Mouse (Mus musculus) liver, embryonic 16.5 days (tissue): Measurements from ENCODE around the gene Hist1h2ag. TPM values are rescaled to one million over a fixed set of nuclear protein-coding genes. Genes with fewer than 3 reads are reported as not detected.

Experiments used
- ATAC-seq: fragments of 200-750 bp; cut with Nextera tagmentation; 2 replicates; pipeline ENCODE4 v1.8.0; 2017; ENCODE audit warnings: low read depth, mild to moderate bottlenecking, moderate number of reproducible peaks, moderate library complexity
- H3K27ac ChIP-seq: fragments of 300-500 bp; sonication (generic); 2 replicates; pipeline ENCODE4 v1.5.1; 2014; ENCODE audit warnings: mild to moderate bottlenecking, low read length
- H3K27me3 ChIP-seq: fragments of 300-500 bp; sonication (generic); 2 replicates; pipeline ENCODE4 v1.6.1; 2014; ENCODE audit warnings: low read depth, low read length, mixed read lengths; ENCODE audit not compliant: control insufficient read depth, insufficient read depth
- H3K36me3 ChIP-seq: fragments of 300-500 bp; sonication (generic); 2 replicates; pipeline ENCODE4 v1.6.1; 2014; ENCODE audit warnings: mild to moderate bottlenecking; ENCODE audit not compliant: control insufficient read depth, insufficient read depth
- H3K4me1 ChIP-seq: fragments of 300-500 bp; sonication (generic); 2 replicates; pipeline ENCODE4 v1.6.1; 2014; ENCODE audit warnings: low read depth, low read length, mixed read lengths; ENCODE audit not compliant: control insufficient read depth
- H3K4me2 ChIP-seq: fragments of 300-500 bp; sonication (generic); 2 replicates; pipeline ENCODE4 v1.6.1; 2014; ENCODE audit warnings: low read depth, low read length, mixed read lengths
- H3K4me3 ChIP-seq: fragments of 300-500 bp; sonication (generic); 2 replicates; pipeline ENCODE4 v1.5.1; 2014; ENCODE audit warnings: low read depth, mild to moderate bottlenecking, low read length
- H3K9ac ChIP-seq: fragments of 300-500 bp; sonication (generic); 2 replicates; pipeline ENCODE4 v1.6.1; 2014; ENCODE audit warnings: low read depth, low read length
- H3K9me3 ChIP-seq: fragments of 300-500 bp; sonication (generic); replicated peaks from 2 replicates; pipeline ENCODE4 v1.6.1; 2016; ENCODE audit warnings: low read length; ENCODE audit not compliant: control insufficient read depth
- WGBS: fragments of 180-500 bp; shearing (Covaris S2); extraction: QIAGEN DNeasy Blood & Tissue Kit; methylation state at CpG from one replicate; pipeline ENCODE4 v1.1.7; 2014; ENCODE audit not compliant: insufficient replicate concordance; 5-methylcytosine and 5-hydroxymethylcytosine counted together
- polyA plus RNA-seq: library from polyadenylated mRNA; unstranded; fragments of >200 nt; fragmentation: Nextera tagmentation; extraction: Ambion mirVana; gene quantifications from 2 replicates; pipeline ENCODE4 v1.2.1, GENCODE M21; 2015

The Hist1h2ag gene
- polyA plus RNA-seq, 1 experiment from 2014 or later: 13.1 TPM

DNA sequence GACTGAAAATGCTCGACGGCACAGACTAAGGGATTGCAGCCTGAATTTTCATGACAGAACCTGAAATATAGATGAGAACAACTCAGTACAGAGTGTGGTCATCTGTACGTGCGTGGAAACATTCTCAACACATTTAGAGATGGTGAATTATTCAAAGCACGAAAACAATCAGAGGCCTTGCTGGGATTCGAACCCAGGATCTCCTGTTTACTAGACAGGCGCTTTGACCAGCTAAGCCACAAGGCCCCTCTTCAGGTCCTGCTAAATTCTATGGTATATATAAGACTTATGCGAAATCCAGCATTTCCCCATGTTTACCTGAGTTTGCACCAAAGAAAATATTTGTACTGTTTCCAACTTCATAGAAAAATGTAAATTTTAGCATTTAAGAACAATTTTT is 12.8 kb downstream of the Hist1h2ag start:
- no peak for ATAC-seq
- Histone ChIP-seq H3K4me2 (no peak overlapping the region), H3K36me3 (no peaks in the 10 kb centered on the region), H3K4me1 (peaks cover 24% of the 10 kb centered on the region), H3K27ac (no peak overlapping the region), H3K9me3 (no peaks in the 10 kb centered on the region), H3K9ac (no peak overlapping the region), H3K27me3 (no peaks in the 10 kb centered on the region), H3K4me3 (no peak overlapping the region)
- 33% methylated on average over 8 of the region's 8 CpGs for WGBS

DNA sequence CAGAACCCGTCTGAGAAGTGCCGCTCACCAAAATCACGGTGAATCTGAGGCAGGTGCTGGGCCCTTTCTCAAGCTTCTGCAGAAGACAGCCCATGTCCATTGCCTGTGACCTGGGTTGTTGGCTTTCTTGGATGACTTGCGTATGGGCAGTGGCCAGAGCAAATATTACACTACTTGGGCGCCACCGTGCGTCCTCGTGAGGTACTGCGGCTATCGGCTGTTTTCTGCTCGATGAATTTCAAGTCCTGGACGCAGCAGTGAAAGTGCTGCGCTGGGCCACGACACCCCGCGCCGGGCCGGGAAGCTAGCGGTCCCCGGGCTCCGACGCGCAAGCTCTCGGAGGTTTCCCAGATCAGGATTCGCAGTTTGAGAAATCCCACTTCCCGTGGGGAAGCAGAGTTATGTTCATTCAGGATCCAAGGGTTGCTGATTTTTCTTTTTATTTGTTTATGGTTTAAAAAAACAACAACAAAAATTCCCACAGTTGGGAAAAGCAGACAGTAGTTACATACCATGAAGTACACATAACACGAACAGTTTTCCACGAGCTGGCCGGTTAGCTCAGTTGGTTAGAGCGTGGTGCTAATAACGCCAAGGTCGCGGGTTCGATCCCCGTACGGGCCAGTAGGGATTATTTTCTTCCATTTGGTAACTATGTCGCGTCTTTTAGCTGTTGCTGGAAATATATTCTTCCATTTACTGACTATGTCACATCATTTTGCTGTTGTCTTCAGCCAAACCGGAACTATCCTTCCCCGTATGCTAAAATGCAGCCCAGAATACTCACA is 13.9 kb downstream of the Hist1h2ag start:
- WGBS: under 1% methylated on average over 40 of the region's 40 CpGs
- Histone ChIP-seq H3K27ac (peak overlapping the region; percentile 89), H3K9me3 (no peaks in the 10 kb centered on the region), H3K4me2 (peak overlapping the region; percentile 70), H3K9ac (peak overlapping the region; percentile 81), H3K27me3 (no peaks in the 10 kb centered on the region), H3K4me1 (peaks cover 23% of the 10 kb centered on the region), H3K36me3 (no peaks in the 10 kb centered on the region), H3K4me3 (peak overlapping the region; percentile 68)
- peak; percentile 84 for ATAC-seq

- no peak overlapping the region for H3K27ac ChIP-seq
- WGBS: 1% methylated on average over 35 of the region's 35 CpGs
- H3K36me3 ChIP-seq: no peaks in the 10 kb centered on the region
Measured at GRCm38 (mm10) chr13:22026058-22027031, 16.4 kb downstream of the Hist1h2ag start.

GRCm38 (mm10) chr13:22022241-22022640 is 20.5 kb downstream of the Hist1h2ag start:
- Histone ChIP-seq H3K27ac (peak overlapping the region; percentile 70), H3K27me3 (no peaks in the 10 kb centered on the region), H3K9me3 (no peaks in the 10 kb centered on the region), H3K4me1 (peaks cover 11% of the 10 kb centered on the region), H3K36me3 (no peaks in the 10 kb centered on the region), H3K4me3 (peak overlapping the region; percentile 70), H3K4me2 (peak overlapping the region; percentile 92), H3K9ac (peak overlapping the region; percentile 71)
- WGBS: under 1% methylated on average over 9 of the region's 9 CpGs
- ATAC-seq: peak; percentile 69

More at GRCm38 (mm10) chr13:22026058-22027031, 16.4 kb downstream of the Hist1h2ag start:
- Histone ChIP-seq H3K9me3 (no peaks in the 10 kb centered on the region), H3K4me3 (peak overlapping the region; percentile 62), H3K27me3 (no peaks in the 10 kb centered on the region), H3K9ac (peak overlapping the region; percentile 59), H3K4me2 (peak overlapping the region; percentile 73), H3K4me1 (peaks cover 12% of the 10 kb centered on the region)
- peak; percentile 42; the same call in 1 of the 2 replicates for ATAC-seq

GRCm38 (mm10) chr13:22021581-22021980 is 21.2 kb downstream of the Hist1h2ag start:
- Histone ChIP-seq H3K36me3 (no peaks in the 10 kb centered on the region), H3K27ac (peak overlapping the region; percentile 70), H3K4me2 (peak overlapping the region; percentile 92), H3K9ac (peak overlapping the region; percentile 71), H3K9me3 (no peaks in the 10 kb centered on the region), H3K4me1 (peaks cover 11% of the 10 kb centered on the region), H3K4me3 (peak overlapping the region; percentile 70), H3K27me3 (no peaks in the 10 kb centered on the region)
- WGBS: under 1% methylated on average over 11 of the region's 11 CpGs
- ATAC-seq: peak; percentile 43

DNA sequence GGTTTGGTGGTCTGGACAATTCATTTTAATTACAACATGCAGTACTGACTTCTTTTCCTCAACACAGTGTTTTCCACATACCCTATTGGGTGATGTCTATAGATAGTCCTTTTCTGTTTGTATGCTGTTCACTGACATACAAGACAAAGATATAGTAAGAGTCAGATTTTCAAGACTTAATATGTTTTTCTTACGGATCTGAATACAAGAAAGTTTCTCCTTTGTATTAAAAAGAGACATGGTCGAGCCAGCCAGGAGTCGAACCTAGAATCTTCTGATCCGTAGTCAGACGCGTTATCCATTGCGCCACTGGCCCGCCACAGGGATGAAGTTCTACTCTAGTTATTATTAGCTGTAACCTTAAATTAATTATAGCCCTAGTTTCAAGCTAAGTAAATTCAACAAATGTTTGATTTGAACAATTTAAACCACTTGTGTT is 21.8 kb downstream of the Hist1h2ag start:
- Histone ChIP-seq H3K4me1 (peaks cover 11% of the 10 kb centered on the region), H3K9me3 (no peaks in the 10 kb centered on the region), H3K36me3 (no peaks in the 10 kb centered on the region), H3K4me3 (peak overlapping the region; percentile 70), H3K9ac (peak overlapping the region; percentile 71), H3K4me2 (peak overlapping the region; percentile 92), H3K27ac (peak overlapping the region; percentile 70), H3K27me3 (no peaks in the 10 kb centered on the region)
- 0% methylated on average over 8 of the region's 8 CpGs for whole genome bisulfite sequencing
- peak; percentile 74 for ATAC-seq

DNA sequence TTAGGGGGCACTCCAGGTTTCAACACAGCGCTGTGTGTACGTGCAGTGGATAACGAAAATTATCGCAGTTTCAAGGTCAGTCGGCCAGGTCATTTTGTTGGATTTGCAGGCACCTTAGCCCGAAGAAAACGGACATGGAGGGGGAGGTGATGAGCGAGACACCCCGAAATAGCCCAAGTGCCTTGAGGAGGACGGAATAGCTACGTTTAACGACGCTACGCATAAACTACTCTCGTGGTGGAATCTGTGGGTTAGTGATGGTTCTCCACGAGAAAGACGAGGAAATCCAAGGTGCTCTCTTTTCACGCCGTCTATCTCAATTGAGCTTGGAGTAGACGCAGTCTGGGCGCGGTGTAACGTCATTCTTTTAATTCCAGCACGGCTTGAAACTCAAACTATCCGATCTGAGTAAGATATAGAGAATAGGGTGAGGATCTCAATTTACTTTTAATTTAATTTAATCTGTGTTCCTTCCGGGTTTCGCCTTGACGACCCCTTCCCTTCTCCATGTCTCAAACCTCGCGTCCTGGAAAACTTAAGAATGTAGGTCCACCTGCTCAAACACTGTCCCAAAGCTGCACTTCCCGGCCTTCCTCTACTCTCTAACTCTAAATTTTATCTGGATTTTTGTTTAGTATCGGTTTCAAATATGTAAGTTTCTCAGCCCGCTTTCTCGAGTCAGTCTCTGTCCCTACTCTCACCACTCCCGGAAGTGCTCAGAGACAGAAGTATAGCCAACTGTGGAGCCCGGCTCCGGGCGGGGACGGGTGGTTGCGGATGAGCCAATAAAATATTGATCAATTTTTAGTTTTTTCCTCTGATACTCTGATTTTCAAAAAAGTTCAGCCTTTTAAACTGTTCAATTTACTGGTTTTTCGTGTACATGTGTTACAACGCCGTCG is 22.6 kb downstream of the Hist1h2ag start:
- Histone ChIP-seq H3K9me3 (no peaks in the 10 kb centered on the region), H3K36me3 (no peaks in the 10 kb centered on the region), H3K4me2 (peak overlapping the region; percentile 92), H3K27ac (peak overlapping the region; percentile 39), H3K27me3 (peaks cover 4% of the 10 kb centered on the region), H3K4me3 (peak overlapping the region; percentile 70), H3K9ac (peak overlapping the region; percentile 68), H3K4me1 (peaks cover 12% of the 10 kb centered on the region)
- WGBS: under 1% methylated on average over 44 of the region's 44 CpGs
- ATAC-seq: peak; percentile 57
